Mouse (Mus musculus) cortical plate, adult 2 months (tissue): ENCODE measurements around the gene Itga5.

Experiments used
- CTCF ChIP-seq: fragments of 200-500 bp; IDR thresholded peaks from 2 replicates; pipeline ENCODE4 v1.5.1; 2011; ENCODE audit warnings: mild to moderate bottlenecking, control low read depth, low read length; ENCODE audit not compliant: insufficient read depth; ENCODE audit errors: extremely low read depth
- POLR2A ChIP-seq: fragments of 200-500 bp; IDR thresholded peaks from 2 replicates; pipeline ENCODE4 v1.6.1; 2011; ENCODE audit warnings: mild to moderate bottlenecking, low read length, control low read depth; ENCODE audit not compliant: insufficient read depth; ENCODE audit errors: extremely low read depth

GRCm38 (mm10) chr15:103307125-103307524 lies 59.4 kb downstream of the Itga5 start:
- TF ChIP-seq CTCF, result peak; percentile 94
- no peak for TF ChIP-seq POLR2A
